Mouse (Mus musculus) lung, embryonic 14.5 days (tissue): ENCODE measurements at regions not wholly inside any gene's neighbourhood (a gene's known extent, or its start where the extent isn't known, plus 50 kb on each side); places are given as distances from the start of the nearest gene placed in this dataset.

Experiments
- ATAC-seq: fragments of 200-750 bp; cut with Nextera tagmentation; 2 replicates; pipeline ENCODE4 v1.8.0; 2017; ENCODE audit warnings: mild to moderate bottlenecking, moderate TSS enrichment, moderate library complexity; ENCODE audit not compliant: insufficient read depth
- DNase-seq: peaks from one replicate; pipeline ENCODE4 v3.0.0-alpha.2; 2015
- H3K27ac ChIP-seq: fragments of 300-500 bp; sonication (generic); 2 replicates; pipeline ENCODE4 v1.5.1; 2014; ENCODE audit warnings: low read depth, mild to moderate bottlenecking, moderate library complexity
- H3K27me3 ChIP-seq: fragments of 300-500 bp; sonication (generic); 2 replicates; pipeline ENCODE4 v1.6.1; 2014; ENCODE audit warnings: low read length, control low read depth; ENCODE audit not compliant: insufficient read depth
- H3K36me3 ChIP-seq: fragments of 300-500 bp; sonication (generic); 2 replicates; pipeline ENCODE4 v1.6.1; 2014; ENCODE audit warnings: control low read depth; ENCODE audit not compliant: insufficient read depth
- H3K4me1 ChIP-seq: fragments of 300-500 bp; sonication (generic); 2 replicates; pipeline ENCODE4 v1.6.1; 2014; ENCODE audit warnings: antibody characterized with exemption, control low read depth; ENCODE audit not compliant: insufficient read depth
- H3K4me2 ChIP-seq: fragments of 300-500 bp; sonication (generic); 2 replicates; pipeline ENCODE4 v1.6.1; 2014; ENCODE audit warnings: mild to moderate bottlenecking
- H3K4me3 ChIP-seq: fragments of 300-500 bp; sonication (generic); 2 replicates; pipeline ENCODE4 v1.5.1; 2014; ENCODE audit warnings: low read depth, low read length
- H3K9ac ChIP-seq: fragments of 300-500 bp; sonication (generic); 2 replicates; pipeline ENCODE4 v1.6.1; 2014
- H3K9me3 ChIP-seq: fragments of 300-500 bp; sonication (generic); 2 replicates; pipeline ENCODE4 v1.6.1; 2016; ENCODE audit warnings: low read depth, low read length, control low read depth
- CTCF ChIP-seq: IDR thresholded peaks from 2 replicates; pipeline ENCODE4 v1.5.1; 2016; ENCODE audit warnings: antibody characterized with exemption, low read depth
- WGBS: fragments of 180-500 bp; shearing (Covaris S2); extraction: QIAGEN DNeasy Blood & Tissue Kit; methylation state at CpG from one replicate; pipeline ENCODE4 v1.1.7; 2014; 5-methylcytosine and 5-hydroxymethylcytosine counted together

DNA sequence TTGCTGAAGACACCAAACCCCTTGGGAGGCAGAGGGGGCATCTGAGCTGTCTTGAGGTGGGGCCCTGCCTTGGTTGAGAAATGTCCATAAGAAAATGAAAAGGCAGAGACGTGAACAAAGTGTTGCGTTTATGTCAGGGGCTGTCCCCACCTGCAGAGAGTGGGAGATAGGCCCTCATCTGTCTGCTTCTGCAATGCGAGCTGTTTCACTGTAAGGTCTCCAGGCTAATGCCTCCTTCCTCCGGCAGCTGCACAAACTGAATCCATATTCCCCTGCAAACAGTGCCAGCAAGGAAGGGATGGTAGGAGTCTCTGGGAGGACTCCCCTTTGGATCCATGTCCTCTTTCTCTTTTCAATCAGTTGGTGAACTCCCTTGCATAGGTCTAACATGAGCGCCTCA, 263.0 kb downstream of the Sorl1 start:
- 20% methylated on average over 5 of the region's 5 CpGs for WGBS
- H3K4me3 ChIP-seq: no peak overlapping the region
- no peaks in the 10 kb centered on the region for H3K9me3 ChIP-seq
- TF ChIP-seq CTCF: no peak
- peak overlapping the region; percentile 40 for H3K4me2 ChIP-seq
- peak overlapping the region; percentile 76 for H3K27ac ChIP-seq
- no peaks in the 10 kb centered on the region for H3K36me3 ChIP-seq
- no peak for ATAC-seq
- no peak overlapping the region for H3K9ac ChIP-seq
- no peak for DNase-seq
- H3K4me1 ChIP-seq: peaks cover 23% of the 10 kb centered on the region
- no peaks in the 10 kb centered on the region for H3K27me3 ChIP-seq

DNA sequence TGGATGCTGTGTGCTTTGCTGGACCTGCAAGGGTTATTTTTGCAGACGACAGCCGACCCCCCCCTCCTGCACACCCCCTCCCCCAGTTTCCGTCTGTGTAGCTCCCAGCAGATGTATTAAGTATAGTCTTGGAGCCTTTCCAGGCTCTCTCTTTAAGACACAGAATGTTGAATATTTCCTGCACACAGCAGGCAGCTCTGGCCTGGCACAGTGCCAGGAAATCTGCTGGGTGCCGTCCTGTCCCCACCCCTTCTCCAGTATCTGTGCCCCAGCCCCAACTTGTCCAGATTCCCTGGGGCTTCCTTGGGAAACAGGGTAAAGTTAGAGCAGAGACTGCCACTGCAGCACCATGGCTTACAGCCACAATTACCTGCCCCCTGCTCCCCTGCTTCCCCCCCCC, 263.4 kb downstream of the Sorl1 start:
- Histone ChIP-seq H3K4me2 (peak overlapping the region; percentile 40), H3K4me3 (no peak overlapping the region), H3K27me3 (no peaks in the 10 kb centered on the region), H3K9ac (no peak overlapping the region), H3K36me3 (no peaks in the 10 kb centered on the region), H3K27ac (peak overlapping the region; percentile 76), H3K4me1 (peaks cover 23% of the 10 kb centered on the region), H3K9me3 (no peaks in the 10 kb centered on the region)
- TF ChIP-seq CTCF: no peak
- WGBS: 2% methylated on average over 4 of the region's 4 CpGs
- ATAC-seq: peak; percentile 98
- DNase-seq: peak; percentile 99

DNA sequence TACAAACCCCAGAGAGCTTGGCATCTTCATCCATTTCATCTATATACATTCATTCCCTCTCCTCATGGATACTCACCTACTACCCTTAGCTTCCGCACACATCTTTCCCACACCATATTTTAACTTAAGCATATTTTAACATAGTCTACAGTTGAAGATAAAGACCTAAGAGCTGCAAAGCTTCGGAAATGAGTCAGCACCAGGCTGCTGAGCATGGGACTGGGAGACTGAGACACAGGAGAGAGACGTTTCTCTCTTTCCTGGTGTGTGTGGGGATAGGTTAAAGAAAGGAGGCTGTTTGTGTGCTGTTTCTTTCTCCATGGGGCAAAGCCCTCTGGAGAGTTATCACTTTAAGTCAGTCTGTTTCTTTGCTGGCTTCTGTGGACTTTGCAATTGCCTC, 264.3 kb downstream of the Sorl1 start:
- no peak for DNase-seq
- ATAC-seq: no peak
- Histone ChIP-seq H3K4me2 (peak overlapping the region; percentile 40), H3K27me3 (no peaks in the 10 kb centered on the region), H3K36me3 (no peaks in the 10 kb centered on the region), H3K9me3 (no peaks in the 10 kb centered on the region), H3K4me3 (no peak overlapping the region), H3K27ac (peak overlapping the region; percentile 61; the same call in 1 of the 2 replicates), H3K9ac (no peak overlapping the region), H3K4me1 (peaks cover 23% of the 10 kb centered on the region)
- WGBS: 49% methylated on average over 3 of the region's 3 CpGs
- TF ChIP-seq CTCF: no peak

DNA sequence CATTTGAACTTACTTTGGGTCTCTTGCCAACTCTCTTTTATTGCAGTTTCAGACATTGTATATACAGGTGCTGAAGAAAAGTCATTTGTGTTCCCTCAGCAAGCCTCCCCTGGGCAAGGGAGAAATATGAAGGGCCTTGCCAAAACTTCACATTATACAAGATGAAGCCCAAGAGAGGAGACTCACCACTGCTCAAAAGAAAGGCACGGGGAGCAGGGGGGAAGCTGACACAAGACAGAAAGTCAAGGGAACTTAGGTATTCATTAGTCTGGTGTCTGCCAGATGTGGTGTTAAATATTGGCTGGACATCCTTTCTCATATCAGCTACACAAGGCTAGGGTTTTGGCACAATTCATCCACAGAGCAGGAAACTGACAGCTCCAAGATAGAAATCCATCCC, 272.0 kb downstream of the Sorl1 start:
- no peaks in the 10 kb centered on the region for H3K27me3 ChIP-seq
- H3K4me1 ChIP-seq: no peaks in the 10 kb centered on the region
- no peak for ATAC-seq
- H3K36me3 ChIP-seq: no peaks in the 10 kb centered on the region
- H3K4me3 ChIP-seq: no peak overlapping the region
- DNase-seq: no peak
- WGBS: 42% methylated on average over 1 of the region's 1 CpGs
- no peak overlapping the region for H3K4me2 ChIP-seq
- no peak overlapping the region for H3K27ac ChIP-seq
- H3K9ac ChIP-seq: no peak overlapping the region
- no peaks in the 10 kb centered on the region for H3K9me3 ChIP-seq
- no peak for TF ChIP-seq CTCF

DNA sequence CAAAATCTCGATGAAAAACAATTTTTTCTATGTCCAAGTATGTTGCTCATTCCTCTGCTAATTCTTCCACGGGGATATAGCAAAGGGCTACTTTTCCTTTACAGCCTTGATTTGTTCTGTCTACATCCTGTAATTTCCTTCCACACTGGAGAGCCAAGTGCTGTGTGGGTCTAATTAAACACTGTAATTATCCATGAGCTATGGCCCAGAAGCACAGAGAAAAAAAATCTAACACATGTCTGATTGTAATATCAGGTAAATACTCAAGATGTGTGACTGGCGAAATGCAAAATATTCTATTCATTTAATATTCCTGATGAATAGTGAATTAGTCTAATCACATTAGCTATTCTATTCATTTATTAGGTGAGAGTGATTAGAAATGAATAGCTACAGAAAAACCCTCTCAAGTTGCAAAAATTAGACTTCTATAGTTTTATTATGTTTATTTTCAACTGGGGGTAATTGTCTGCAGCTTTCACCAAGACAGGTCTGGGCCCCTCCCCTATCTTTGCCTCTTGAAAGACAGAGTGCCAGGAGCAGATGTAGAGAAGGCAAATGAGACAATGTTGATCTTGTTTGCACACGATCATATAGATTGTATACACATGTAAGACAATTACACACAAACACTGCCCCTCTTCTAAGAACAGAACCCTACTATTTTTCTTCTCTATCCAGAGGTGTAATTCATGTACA, 274.3 kb downstream of the Sorl1 start:
- WGBS: 67% methylated on average over 4 of the region's 4 CpGs
- Histone ChIP-seq H3K4me1 (no peaks in the 10 kb centered on the region), H3K36me3 (no peaks in the 10 kb centered on the region), H3K27ac (no peak overlapping the region), H3K9me3 (no peaks in the 10 kb centered on the region), H3K4me2 (no peak overlapping the region), H3K9ac (no peak overlapping the region), H3K4me3 (no peak overlapping the region), H3K27me3 (no peaks in the 10 kb centered on the region)
- DNase-seq (no peak), ATAC-seq (no peak)
- no peak for TF ChIP-seq CTCF

DNA sequence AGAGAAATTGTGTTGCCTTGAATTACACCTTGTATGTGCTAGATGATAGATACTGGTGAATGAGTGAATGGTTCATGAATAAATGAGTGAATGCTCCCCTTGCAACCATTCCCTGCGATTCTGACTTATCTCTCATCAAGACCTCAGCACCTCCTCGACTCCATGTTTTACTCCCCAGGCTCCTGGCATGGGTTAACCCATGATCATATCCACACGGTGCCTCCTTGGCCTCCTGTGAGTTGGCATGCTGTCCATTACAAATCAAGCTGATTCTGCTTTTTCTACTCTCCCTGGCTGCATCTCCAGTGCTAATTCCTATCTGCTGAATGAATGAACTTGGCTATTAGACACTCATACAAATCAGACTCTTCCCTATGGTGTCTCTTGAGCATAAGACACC, 279.5 kb downstream of the Sorl1 start:
- Histone ChIP-seq H3K4me1 (no peaks in the 10 kb centered on the region), H3K4me3 (no peak overlapping the region), H3K36me3 (no peaks in the 10 kb centered on the region), H3K9me3 (no peaks in the 10 kb centered on the region), H3K9ac (no peak overlapping the region), H3K27me3 (no peaks in the 10 kb centered on the region), H3K27ac (no peak overlapping the region), H3K4me2 (no peak overlapping the region)
- TF ChIP-seq CTCF: no peak
- DNase-seq (no peak), ATAC-seq (no peak)
- 79% methylated on average over 3 of the region's 3 CpGs for WGBS

DNA sequence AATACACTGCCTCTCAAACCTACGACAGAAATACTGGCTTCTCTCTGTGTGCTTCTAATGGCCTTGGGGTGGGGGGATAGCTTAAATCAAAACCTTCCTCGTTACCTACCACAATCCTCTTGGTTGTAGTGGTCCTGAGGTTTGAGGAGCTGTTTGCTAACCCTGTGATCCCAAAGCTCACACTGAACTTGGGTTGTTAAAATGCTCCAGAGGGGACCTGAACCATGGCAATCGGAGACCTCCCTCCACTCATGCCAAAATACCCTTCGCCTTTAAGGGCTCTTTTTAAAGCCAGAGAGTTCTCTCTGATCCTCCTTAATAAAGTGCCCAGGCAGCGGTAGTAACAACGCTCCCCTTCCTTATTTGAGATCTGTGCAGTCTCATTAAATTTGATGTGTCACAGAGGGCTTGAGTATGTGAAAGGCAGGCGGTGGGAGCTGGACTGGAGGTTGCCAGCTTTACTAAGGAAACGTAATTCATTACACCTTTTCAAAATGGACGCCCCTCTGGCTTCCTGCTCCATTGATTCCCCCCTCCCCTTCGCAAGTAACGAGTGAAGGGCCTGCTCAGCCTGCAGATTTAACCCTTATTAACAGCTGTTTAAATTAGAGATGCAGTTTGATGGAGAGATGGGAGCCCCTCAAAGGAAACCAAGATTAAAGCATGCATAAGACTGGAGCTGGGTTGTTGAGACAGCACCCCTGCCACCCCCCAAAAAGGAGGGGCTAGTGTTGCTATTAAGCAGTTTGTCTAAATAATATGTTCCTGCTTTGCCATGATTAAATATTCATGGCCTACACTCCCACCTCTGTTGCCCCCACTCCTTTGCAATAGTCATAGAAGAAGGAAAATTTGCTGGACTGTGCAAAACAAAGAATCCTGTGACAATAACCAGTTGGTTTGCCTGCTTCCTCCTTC, 289.4 kb downstream of the Sorl1 start:
- 56% methylated on average over 11 of the region's 11 CpGs for WGBS
- H3K9me3 ChIP-seq: peaks cover 6% of the 10 kb centered on the region; the same call in 1 of the 2 replicates
- no peaks in the 10 kb centered on the region for H3K27me3 ChIP-seq
- TF ChIP-seq CTCF: no peak
- no peaks in the 10 kb centered on the region for H3K36me3 ChIP-seq
- no peak overlapping the region for H3K27ac ChIP-seq
- ATAC-seq: no peak
- DNase-seq: no peak
- H3K4me2 ChIP-seq: no peak overlapping the region
- no peak overlapping the region for H3K9ac ChIP-seq
- H3K4me1 ChIP-seq: no peaks in the 10 kb centered on the region
- H3K4me3 ChIP-seq: no peak overlapping the region
